ENCODE assay signal across 1 mouse cellular context in genomic region chr2:32362817-32363340, GRCm38 (mm10).
TF ChIP-seq lines count a peak whose summit lies in the region.

No protein-coding gene starts in this region.

TF ChIP-seq in MEL, 35 proteins besides CTCF, POLR2A, EP300 and RAD21 (continued from another document):
- peak; percentile 41 for TF ChIP-seq USF1 (IDR thresholded peaks at IDR 0.05; ENCODE audit: low read depth, low read length)
- TF ChIP-seq POLR2AphosphoS2 (IDR thresholded peaks at IDR 0.05; ENCODE audit: low read length) = 0 out of 2 replicates have a peak, but pooled peaks have one; percentile 41
- peak; percentile 68; the same call in 1 of the 2 replicates for TF ChIP-seq GABPA (IDR thresholded peaks at IDR 0.05; ENCODE audit: low read depth, low read length)
- no peak for TF ChIP-seq ETS1 (IDR thresholded peaks at IDR 0.05; ENCODE audit: low read depth, low read length)
- TF ChIP-seq MYC (IDR thresholded peaks at IDR 0.05; ENCODE audit: low read depth, low read length) = no peak; the same call in 1 of the 2 replicates
- TF ChIP-seq E2F4 (IDR thresholded peaks at IDR 0.05; ENCODE audit: borderline replicate concordance, low read depth, low read length) = peak; percentile 70; the same call in 1 of the 2 replicates
- TF ChIP-seq MXI1 (IDR thresholded peaks at IDR 0.05; ENCODE audit: low read depth, low read length) = peak; percentile 78
- TF ChIP-seq CHD1 (IDR thresholded peaks at IDR 0.05; ENCODE audit: low read depth, low read length) = no peak
- TF ChIP-seq POLR2AphosphoS5 (IDR thresholded peaks at IDR 0.05; ENCODE audit: borderline replicate concordance, low read depth, low read length) = no peak
- no peak; the same call in 1 of the 2 replicates for TF ChIP-seq KAT2A (conservative IDR thresholded peaks at IDR 0.05; ENCODE audit: low read depth, low read length)
